In the genomic region with DNA sequence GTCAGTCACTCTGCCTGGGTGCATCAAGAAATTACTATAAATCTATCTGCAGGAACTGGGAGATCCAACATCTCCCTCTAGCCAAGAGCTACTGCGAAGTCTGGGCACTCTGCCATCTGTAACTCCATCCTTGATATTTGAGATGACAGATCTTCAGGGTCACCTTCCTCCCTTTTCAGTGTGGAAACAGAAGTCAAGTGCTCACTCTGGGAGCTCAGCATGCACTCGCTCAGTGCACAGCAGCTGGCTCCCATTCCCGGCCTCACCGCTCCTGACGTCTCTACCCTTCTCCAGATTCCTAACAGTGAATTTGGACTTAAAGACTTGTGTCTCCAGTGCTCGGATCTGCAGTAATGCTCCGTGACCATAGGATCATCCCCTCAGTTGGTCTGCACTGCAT, we compare ENCODE assay signal across 8 mouse cellular contexts.
DNase-seq lines count a peak whose midpoint lies in the region; ATAC-seq and TF ChIP-seq lines count a peak whose summit lies in the region.
"Had no signal": no experiment of that assay in that cellular context is flagged by ENCODE, and none has a peak within 500 bp of the region (broad histone marks: within the 10 kb centered on the region; RNA-seq: fewer than 3 reads in every experiment).

No protein-coding gene starts in this region.

- no peaks in the 10 kb centered on the region for H3K27me3 ChIP-seq in heart, postnatal 0 days (ENCODE audit: control insufficient read depth, insufficient read depth, low read length)
- H3K27me3 ChIP-seq in lung, postnatal 0 days (replicated peaks; ENCODE audit: insufficient read depth, low read length), result no peaks in the 10 kb centered on the region

- no peak overlapping the region for H3K9ac ChIP-seq in heart, postnatal 0 days (replicated peaks; ENCODE audit: low read depth, low read length)
- H3K9ac ChIP-seq in lung, postnatal 0 days (replicated peaks; ENCODE audit: low read depth), result no peak overlapping the region

- no peak overlapping the region for H3K4me3 ChIP-seq in heart, postnatal 0 days (ENCODE audit: low read depth, low read length)
- H3K4me3 ChIP-seq in lung, postnatal 0 days (ENCODE audit: low read depth, low read length), result no peak overlapping the region

- no peak overlapping the region for H3K4me2 ChIP-seq in heart, postnatal 0 days (ENCODE audit: low read depth, low read length)
- H3K4me2 ChIP-seq in lung, postnatal 0 days (replicated peaks; ENCODE audit: low read depth, low read length), result no peak overlapping the region

- no peak for TF ChIP-seq EP300 in heart, postnatal 0 days (IDR thresholded peaks at IDR 0.05; ENCODE audit: low read depth)
- TF ChIP-seq EP300 in lung, postnatal 0 days (IDR thresholded peaks at IDR 0.05), result no peak

- DNase-seq in retina, adult 2 months (ENCODE audit: low read depth, low spot score), result peak; percentile 4
- DNase-seq in retina, embryonic 14.5 days (ENCODE audit: low spot score), result no peak
- peak; percentile 52 to 59 for DNase-seq in cerebellum, adult 18-20 months
- DNase-seq in heart, postnatal 0 days (ENCODE audit: low spot score), result peak; percentile 43
- peak; percentile 49 for DNase-seq in lung, postnatal 0 days (ENCODE audit: low spot score)
- no peak for DNase-seq in urinary bladder, postnatal 14 days (ENCODE audit: low spot score)
- no peak for DNase-seq in spleen, adult 18-20 months

- 0 out of 2 replicates have a peak overlapping the region, but pooled peaks have one; percentile 7 for H3K27ac ChIP-seq in heart, postnatal 0 days (ENCODE audit: low read depth)
- H3K27ac ChIP-seq in lung, postnatal 0 days (ENCODE audit: low read length), result no peak overlapping the region
- H3K27ac ChIP-seq: macrophage had no signal

- no peaks in the 10 kb centered on the region for H3K36me3 ChIP-seq in heart, postnatal 0 days (replicated peaks; ENCODE audit: control insufficient read depth, insufficient read depth, low read length)
- H3K36me3 ChIP-seq in lung, postnatal 0 days (ENCODE audit: insufficient read depth, low read length), result no peaks in the 10 kb centered on the region

- WGBS in heart, postnatal 0 days, result 38% methylated on average over 7 of the region's 7 CpGs
- WGBS in lung, postnatal 0 days, result 27% methylated on average over 7 of the region's 7 CpGs

- no peak for TF ChIP-seq CTCF in heart, postnatal 0 days (IDR thresholded peaks at IDR 0.05; ENCODE audit: low read depth)
- no peak for TF ChIP-seq CTCF in lung, postnatal 0 days (IDR thresholded peaks at IDR 0.05)

- no peaks in the 10 kb centered on the region for H3K9me3 ChIP-seq in heart, postnatal 0 days (replicated peaks; ENCODE audit: control insufficient read depth, low read length)
- no peaks in the 10 kb centered on the region for H3K9me3 ChIP-seq in lung, postnatal 0 days (ENCODE audit: low read length)

- no peak for ATAC-seq in heart, postnatal 0 days (ENCODE audit: insufficient read depth, low read depth)
- ATAC-seq in lung, postnatal 0 days, result peak; percentile 40; the same call in 1 of the 2 replicates

- peaks cover 5% of the 10 kb centered on the region; the same call in 1 of the 2 replicates for H3K4me1 ChIP-seq in heart, postnatal 0 days (ENCODE audit: control insufficient read depth, insufficient read depth)
- no peaks in the 10 kb centered on the region for H3K4me1 ChIP-seq in lung, postnatal 0 days (ENCODE audit: insufficient read depth, low read depth, low read length)

Comparison
In these comparisons a context has a peak if more than half of its experiments do, and no peak if none do; other contexts are left out.
1. DNase-seq: peak in retina, adult 2 months (single experiment), cerebellum, adult 18-20 months (2 of 2), heart, postnatal 0 days (single experiment) and lung, postnatal 0 days (single experiment); none in retina, embryonic 14.5 days (single experiment), urinary bladder, postnatal 14 days (single experiment) and spleen, adult 18-20 months (0 of 2).